Mouse (Mus musculus) gastrocnemius, adult 8-10 months (tissue): Measurements from ENCODE around the gene Clpsl2. TPM values are rescaled to one million over a fixed set of nuclear protein-coding genes. Genes with fewer than 3 reads are reported as not detected.

Experiments
- DNase-seq, 2 experiments: peaks; one replicate each; pipeline ENCODE4 v3.0.0; 2022; ENCODE audit warnings: low spot score in 2 of 2
- total RNA-seq, 4 experiments: library from RNA; stranded (reverse); gene quantifications; 2 replicates each; pipeline ENCODE4 v1.2.4; 2022

Gene Clpsl2
- total RNA-seq, result not detected

DNA sequence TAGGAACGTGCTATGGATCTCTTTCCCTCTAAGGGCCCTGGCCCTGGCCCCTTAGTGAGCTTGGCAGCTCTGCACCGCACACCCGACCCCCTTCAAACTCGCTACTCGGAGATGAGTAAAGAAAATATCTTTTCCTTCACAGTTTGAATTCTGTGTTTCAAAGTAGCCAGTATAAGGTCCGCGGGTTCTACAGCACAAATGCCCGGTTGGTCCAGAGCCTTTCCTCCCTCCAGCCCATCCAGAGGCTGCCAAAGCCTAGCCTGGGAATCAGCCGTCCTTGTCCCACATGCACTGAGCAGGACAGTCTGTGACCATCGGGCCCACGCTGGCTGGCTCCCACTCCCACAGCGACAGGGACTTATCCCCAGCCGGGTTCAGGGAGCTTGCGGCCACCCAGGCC is at the start of gene Clpsl2:
Gene Clpsl2, plus strand, starts transcription at position 301 of the 400 bp plus-strand sequence.
- DNase-seq, result no peak

DNA sequence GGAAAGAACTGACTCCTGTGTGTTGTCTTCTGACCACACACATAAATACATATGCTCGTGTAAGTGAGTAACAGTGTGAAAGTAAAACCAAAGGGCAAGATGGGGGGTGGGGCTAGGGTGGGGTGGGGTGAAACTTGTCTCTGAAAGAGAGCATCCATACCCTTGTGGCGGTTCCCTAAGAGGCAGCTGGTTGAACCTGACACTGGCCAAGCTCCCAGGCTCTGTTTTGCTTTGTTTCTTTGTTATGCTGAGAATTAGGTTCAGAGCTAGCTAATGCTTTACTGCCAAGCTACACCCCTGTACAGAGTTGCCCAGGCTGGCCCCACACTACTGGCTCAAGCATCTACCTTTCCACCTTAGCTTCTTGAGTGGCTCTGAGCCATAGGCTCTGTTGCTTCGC is 48.7 kb upstream of the Clpsl2 start:
- no peak for DNase-seq

DNA sequence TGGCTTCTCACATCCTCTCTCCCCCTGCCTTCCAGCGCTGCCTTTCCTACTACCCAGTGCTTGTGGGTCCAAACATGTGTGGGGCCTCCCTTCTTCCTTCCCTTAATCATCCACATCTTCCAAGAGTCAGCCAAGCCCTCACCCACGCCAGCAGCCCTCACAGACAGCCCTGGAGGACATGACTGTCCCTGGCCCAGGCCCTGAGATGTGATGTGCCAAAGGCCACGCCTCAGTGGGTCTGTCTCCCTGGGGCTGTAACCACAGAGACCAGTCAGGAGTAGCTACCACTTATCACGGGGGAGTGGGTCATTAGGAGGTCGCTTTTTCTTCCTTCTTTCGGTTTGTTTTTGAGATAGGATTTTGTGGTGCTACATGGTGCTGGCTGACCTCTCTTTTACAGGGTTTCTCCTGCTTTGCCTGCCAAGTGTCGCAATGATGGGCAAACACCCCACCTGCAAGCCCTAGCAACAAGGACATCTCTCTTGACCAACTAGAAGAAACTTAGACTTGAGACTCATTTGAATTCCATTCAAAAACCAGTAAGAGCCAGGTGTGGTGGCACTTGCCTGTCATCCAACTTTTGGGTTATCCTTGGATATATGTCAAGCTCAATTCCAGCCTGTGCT is 46.9 kb upstream of the Clpsl2 start:
- peak; percentile 57 to 65 for DNase-seq

DNA sequence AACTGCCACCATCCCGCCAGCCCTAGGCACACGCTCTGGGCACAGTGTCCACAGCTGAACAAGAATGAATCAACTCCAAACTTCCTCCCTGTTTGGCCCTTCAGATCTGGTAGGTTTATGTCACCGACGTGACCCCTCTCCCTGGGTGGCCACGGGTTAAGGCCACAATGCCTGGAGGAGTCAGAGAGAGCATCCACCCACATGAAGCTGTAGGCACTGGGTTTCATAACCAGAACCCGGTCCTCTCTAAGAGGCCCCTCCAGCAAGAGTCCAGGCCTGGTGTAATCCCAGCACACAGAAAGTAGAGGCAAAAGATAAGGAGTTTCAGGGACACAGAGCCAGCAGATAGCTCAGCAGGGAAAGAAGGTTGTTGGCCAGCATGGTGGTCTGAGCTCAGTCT is 45.0 kb upstream of the Clpsl2 start:
- no peak for DNase-seq

DNA sequence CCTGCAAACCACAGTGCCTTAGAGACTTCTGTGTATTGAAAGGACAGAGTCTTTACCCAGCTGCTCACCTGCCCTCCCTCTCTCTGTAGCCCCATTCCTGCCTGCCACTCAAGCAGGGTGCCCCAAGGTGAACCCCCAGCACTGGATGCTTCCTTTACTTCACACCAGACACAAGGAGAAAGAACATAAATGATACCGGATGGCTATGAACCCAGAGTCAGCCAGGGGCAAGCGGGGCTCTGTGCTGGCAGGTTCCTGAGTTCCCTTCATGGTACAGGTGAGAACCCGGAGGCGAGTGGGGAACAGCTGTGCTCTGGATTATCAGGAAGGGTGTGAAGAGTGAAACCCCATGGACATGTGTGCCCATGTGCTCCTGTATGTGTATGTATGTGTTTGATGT is 43.6 kb upstream of the Clpsl2 start:
- no peak for DNase-seq

DNA sequence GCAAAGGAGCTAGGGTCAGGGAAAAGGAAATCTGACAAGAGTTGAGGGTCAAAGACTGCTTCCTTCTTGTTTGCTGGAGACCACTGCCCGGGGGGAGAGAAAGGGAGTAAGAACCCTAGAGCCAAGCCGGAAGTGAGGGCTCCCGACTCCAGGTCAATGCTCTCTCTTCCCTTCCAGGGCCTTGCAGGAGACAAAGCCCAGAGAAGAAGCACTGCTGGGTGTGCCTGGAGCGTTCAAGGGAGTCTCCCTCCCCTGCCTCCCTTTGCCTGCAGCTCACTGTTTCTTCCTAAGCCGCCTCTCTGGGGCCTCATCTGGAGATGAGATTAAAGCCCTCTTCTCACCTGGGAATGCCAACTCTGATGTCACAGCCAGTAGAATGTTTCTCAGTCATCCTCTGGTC is 42.3 kb upstream of the Clpsl2 start:
- DNase-seq, result no peak

DNA sequence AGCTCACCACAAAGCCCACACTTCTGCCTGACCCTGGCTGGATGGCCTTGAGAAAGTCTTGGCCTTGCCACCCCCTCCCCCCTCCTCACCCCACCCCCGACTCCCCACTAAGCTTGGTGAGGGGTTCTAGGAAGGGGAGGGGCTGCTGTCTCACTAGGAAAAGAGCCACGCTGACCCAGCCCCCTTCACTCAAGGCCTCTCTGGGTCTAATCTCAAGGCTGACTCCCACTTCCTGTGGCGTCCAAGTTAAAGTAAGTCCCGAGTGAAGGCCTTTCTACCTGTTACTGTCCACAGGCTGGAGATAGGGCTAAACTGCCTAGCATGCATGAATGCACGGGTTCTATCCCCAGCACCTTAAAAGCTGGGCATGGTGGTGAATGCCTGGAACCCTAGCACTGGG is 41.7 kb upstream of the Clpsl2 start:
- DNase-seq, result no peak

DNA sequence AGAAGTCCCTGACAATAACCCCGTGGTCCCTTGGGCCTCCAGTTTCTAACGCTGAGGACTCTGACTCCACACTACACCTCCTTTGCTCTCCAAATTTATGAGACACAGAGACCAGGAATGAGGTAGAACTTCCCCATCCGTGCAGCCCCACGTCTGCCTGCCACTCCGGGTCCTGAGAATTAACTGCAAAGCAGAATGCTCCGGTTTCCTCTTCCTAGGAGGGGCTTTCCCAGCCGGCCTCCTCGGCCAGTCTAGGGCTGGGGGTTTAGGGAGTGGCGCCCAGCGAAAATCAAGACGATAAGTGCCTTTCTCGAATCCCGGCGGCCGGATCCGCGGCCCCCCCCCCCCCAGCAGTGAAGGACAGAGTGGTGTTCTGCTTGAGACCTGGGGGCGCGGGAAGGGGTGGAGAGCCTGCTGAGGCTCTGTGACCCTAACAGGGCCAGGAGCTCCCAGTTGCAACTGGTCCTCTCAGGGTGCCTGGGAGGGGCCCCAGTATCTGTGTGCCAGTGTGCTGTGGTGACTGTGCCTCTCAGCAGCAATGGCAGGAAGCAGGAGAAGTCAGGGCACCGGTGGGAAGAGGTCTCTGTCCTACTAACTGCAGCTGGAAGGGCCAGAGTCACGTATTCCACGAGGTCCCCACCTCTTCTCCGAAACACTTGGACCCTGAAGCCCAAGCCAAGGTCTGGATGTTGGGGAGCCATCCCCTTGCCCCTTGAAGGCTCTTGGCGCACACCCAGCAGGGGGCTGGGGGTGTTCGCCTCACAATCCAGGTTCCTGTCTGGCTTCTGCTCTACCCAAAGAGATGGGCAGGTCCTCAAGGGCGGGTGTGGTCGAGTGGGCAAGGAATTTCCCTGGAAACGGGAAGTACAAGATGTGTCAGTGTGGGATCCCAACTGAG is 38.5 kb upstream of the Clpsl2 start:
- no peak for DNase-seq

DNA sequence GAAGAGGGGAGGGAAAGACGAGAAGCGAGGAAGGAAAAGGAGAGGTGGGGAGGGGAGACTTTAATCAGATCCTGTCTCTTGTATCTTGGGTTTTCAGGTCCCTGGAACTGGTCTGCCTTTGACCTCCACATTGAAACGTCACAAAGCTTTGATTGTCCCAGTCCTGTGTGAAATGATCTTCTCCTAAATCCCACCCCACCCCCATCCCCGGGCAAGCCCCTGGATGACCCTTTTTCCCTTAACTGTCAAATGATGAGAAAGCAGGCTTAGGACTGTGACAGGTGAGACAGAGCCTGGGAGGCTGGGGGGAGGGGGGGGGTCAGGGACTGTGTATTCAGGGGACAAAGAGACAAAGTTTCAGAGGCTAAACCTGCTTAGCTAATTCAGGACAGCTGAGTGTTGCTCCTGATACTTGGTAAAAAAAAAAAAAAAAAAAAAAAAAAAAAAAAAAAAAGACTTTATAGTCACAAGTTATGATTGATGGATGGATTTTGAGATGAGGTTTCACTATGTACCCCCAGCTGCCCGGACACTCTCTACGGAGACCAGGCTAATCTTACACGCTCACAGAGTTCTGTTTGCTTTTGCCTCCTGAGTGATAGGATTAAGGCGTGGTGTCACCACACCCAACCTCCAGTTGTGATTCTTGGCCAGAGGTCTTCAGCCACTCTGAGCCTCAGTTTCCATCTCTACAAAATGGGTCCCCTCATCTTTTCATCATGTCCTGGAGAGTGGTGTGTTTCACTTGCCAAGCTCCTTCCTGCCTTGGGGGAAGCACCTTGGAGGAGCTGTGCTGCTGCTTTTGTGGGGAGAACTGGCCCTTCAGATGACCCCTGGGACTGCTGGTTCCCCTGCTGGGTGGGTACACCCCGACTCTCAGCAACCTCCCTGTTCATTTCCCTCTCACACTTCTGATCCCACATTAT is 37.3 kb upstream of the Clpsl2 start:
- DNase-seq, result no peak

DNA sequence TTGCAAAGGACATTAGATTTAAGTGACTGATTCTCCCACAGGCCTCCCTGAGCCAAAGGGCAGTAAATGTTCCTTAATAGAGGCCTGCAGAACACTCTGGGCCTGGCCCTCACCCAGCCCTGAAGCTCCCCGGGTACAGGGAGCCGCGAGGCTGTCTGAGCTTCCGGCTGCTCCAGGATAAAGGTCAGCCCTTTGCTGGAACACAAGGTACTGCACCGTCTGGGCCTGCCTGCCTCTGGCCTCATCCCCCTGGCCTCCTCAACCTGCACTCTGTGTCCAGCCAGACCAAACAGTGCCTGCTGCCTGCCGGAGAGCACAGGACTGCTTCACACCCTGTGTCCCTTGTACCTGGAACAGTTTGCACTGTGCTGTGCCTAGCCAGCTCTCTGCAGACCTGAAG is 36.5 kb upstream of the Clpsl2 start:
- DNase-seq, result peak; percentile 80 to 88

DNA sequence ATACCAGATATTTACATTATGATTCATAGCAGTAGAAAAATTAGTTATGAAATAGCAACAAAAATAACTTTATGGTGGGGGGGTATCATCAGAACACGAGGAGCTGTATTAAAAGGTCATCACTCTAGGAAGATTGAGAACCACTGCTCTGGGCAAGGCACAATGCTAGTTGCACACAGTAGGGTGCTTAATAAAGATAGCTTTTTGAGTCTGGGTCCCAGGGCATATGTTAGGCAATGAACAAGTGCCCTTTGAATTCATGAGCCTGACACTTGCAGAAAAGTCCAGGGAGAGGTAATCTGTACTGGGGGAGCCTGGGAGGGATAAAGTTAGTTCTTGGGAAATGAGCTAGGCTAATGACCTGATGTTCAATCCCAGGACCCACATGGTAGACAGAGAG is 35.9 kb upstream of the Clpsl2 start:
- no peak for DNase-seq

DNA sequence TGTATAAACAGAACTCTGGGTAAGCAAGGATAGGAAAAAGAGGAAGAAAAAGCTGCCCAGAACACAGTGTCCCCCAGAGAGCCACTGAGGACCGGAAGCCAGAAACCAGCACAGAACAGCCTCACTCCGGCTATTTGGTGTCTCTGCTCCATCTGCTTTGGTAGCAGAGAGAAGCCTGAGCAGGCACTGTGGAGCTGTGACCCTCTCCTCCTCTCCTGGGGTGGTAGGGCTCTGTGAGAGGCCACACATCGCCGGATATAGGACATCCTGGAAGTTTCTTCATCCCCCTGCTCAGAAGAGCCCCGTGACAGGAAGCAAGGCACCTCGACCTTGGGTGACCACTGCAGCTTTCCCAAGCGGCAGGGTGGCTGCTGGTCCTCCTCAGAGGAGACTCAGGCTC is 35.4 kb upstream of the Clpsl2 start:
- DNase-seq, result peak in 1 of 2 experiments; percentile 20

DNA sequence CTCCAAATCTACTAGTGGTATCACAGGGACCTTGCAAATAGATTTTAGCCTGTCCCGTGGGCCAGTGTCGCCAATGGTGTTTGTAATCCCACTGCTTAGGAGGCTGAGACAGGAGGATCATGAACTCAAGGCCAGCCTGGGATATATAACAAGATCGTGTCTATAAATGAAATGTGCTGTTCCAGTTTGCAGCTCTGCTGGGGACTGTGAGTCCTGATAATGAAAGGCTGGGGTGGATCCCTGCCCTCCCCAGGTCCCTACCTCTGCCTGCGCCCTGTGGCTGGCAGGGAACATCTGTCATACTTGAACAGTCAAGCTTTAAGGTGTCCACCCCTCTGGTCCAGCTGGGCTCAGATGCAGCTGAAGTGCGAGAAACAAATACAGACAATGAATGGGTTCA is 34.7 kb upstream of the Clpsl2 start:
- DNase-seq, result no peak

DNA sequence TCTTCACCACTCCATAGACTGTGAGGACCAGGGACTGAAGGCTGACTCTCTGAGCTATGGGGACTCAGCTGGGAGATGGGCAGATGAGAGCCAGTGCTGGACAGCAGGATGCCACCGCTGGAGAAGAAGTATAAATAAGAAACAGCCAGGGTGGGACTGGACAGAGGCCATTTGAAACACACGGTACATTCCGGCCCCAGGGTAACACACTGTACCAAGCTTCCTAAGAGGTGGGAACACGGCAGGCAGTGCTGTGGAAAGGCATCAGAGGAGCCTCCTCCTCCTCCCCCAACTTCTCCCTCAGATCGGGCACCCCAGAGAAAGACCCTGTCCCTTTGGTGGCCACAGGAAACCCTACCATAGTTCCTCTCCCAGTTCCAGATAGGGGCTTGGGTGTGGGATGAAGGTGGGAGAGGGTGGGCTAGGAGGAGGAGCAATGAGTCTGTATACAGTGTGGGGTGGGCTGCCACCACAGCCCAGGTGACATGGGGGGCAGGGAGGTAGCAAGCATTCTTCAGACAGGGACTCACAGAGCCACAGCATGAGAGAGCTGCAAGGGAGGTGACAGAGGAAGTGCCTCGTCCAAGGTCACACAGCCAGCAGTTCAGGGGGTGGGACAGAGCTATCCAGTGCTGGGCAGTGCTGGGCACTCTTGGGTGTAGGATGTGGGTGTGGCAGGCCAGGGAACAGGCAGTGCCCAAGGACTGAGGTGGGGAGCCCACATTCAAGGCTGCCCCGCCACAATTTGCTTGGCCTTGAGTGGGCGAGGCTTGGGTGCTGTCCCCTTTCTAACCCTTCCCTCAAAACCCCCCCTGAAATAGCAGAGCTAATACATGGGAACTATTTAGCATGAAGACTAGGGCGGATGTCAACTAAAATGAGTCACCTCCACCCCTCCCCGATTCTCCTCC is 33.5 kb upstream of the Clpsl2 start:
- peak; percentile 53 to 56 for DNase-seq

DNA sequence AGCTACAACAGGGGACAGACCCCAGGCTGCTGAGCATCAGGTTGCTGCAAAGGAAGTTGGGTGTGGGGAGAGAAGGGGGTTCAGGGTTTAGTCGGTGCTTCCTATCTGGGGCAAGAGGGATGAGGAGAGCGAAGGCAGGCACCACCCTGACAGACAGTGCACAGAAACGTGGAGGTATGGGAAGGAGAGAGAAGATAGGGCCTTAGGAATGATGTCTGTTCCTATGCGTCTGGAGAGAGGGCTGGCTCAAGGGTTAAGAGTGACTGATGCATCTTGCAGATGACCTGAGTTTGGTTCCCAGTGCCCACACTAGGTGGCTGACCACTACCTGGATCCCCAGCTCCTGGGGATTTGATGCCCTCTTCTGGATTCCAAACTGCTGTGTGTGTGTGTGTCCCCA is 32.3 kb upstream of the Clpsl2 start:
- DNase-seq, result no peak

DNA sequence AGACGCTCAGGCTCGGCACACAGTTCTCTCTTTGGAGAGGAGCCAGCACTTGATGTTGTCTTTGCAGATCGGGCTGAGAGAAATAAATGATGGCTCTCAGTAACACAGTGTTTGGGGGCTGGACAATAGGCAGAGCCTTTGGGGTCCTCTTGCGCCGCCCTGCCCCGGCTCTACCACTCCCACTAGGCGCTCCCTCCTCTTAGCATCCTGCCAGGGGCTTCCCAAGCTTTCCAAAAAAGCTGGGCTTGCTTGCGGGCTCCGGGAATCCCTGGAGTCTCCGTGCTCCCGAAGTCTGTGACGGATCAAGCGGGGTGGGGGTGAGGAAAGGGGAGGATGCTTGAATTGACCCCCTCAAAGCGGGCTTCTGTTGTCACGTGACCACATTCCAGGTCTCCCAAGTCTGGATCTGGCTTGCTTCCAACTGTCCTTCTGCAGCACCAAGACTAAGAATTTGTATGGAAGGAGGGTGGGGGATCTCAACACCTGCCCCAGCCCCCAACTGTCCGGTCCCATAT is 31.7 kb upstream of the Clpsl2 start, which contains the start of gene Fkbp5:
Gene Fkbp5, minus strand, starts transcription at position 87 of the 515 bp plus-strand sequence.
- peak; percentile 80 to 85 for DNase-seq

DNA sequence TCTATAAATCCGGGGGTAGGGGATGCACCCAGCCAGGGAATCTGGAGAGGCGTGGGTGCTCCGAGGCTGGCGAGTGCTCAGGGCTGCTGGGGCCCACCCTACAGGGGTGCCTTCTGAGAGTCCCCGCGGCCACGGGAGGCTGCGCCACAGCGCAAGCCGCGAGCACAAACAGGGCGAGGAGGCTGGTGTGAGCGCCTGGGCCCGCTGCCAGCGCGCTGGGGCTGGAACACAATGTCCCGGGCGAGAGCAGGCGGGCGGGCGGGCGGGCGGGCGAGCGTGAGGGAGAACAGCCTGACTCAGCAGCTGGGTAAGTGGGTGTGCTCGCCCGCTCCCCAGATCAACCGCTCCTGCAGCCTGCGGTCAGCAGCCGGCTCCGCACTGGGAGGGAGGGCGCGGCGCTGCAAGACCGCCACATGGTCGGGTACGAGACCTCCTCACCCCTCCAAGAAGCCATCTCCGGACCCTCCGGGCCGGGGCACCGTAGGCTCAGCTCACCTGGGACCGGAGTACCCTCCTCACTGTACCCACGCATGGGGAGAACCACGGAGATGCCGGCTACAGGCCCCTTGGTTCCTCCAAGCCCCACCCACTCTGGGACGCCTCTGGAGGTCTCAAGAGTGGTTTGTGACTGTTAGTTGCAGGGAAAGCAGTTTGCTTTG is 31.1 kb upstream of the Clpsl2 start:
- DNase-seq, result peak; percentile 94 to 95

DNA sequence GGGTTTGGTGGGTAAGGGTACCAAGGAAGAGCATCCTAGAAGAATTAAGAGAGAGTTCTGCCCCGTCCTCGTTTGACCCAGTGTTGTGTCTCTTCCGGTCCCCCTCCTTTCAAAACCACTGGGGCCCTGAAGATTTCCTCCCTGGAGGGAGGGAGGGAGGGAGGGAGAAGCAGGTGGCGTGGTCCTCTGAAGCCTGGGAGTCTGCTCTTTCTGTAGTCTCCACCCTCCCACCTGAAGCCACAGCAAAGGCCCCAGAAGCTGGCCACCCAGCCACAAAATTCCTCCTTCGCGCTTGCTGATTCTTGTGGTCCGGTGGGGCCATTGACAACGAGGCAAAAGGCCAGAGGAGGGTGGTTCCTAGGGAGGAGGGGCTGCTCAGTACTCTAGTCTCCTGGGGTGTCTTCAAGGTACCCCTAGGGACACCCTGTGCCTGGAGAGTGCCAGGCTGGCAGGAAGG is 30.6 kb upstream of the Clpsl2 start:
- peak; percentile 41 to 65 for DNase-seq

DNA sequence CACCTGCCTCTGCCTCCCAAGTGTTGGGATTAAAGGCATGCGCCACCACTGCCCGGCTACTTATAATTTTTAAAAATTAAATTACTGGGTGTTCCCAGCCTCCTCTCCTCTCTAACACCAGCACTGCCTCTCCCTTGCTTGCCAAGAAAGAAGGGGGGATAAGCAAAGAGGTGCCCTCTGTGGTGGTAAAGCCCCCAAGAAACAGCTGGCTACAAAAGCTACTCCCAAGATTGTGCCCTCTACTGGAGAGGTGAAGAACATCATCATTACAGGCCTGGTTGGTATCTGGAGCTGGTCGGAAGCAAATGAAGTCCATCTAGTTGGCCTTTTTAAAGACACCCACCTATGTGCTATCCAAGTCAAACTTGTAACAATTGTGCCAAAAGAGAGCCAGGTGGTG is 29.4 kb upstream of the Clpsl2 start:
- no peak for DNase-seq

DNA sequence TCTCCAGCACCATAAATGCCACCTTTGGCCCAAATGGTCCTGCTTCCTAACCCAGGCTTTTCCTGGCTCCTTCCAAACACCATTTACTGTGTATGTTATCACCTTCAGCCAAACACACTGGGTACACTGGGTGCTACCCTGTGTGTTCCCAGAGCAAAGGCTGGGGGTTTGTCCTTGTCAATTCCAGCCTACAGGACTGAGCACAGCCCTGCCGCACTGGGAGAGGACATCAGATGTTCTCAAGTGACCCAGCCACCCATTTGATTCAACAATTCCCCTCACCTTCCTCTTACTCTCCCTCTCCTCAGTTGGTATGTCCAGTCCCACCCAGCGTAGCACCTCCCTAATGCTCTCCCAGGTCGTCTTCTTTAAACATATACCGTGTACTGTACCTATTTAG is 28.6 kb upstream of the Clpsl2 start:
- DNase-seq, result no peak
